Mouse (Mus musculus) mouse trophoblast stem cell (cell line): ENCODE data around the gene Ccl24.
"Not testable (repeated sequence)": the region's sequence is repeated elsewhere in the genome, so short reads cannot be mapped to it uniquely, and the experiment has no call there.

Source experiments
- in situ Hi-C, 2 experiments: fragments of 300-500 bp; cut with MseI, MboI; formaldehyde crosslinking; loops; 2 replicates in 1 of 2; 3 replicates in 1 of 2; pipeline ENCODE4 v1.15.1; 2025

Ccl24 gene

DNA sequence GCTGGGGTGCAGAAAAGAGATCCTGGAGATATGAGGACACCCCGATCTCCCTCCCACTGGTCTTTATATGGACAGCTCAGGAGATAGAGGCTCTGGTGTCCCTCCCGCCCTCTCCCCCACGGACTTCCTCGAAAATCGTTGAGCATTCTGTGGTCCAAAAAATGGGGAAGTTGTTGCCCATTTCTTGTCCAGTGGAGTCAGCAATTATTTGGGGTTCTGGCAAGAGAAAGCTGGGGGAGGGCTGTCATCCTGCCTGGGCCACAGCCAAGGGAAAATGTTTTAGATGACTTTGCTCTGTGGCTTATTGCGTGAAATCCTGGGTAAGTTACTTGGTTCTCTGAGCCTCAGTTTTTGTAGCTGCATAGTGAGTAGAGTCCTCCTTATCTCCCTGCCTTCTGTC is at the start of gene Ccl24:
Gene Ccl24 (minus strand): TSS at position 44 of the 400 bp plus-strand sequence.
- in situ Hi-C loops, result no loop called here

DNA sequence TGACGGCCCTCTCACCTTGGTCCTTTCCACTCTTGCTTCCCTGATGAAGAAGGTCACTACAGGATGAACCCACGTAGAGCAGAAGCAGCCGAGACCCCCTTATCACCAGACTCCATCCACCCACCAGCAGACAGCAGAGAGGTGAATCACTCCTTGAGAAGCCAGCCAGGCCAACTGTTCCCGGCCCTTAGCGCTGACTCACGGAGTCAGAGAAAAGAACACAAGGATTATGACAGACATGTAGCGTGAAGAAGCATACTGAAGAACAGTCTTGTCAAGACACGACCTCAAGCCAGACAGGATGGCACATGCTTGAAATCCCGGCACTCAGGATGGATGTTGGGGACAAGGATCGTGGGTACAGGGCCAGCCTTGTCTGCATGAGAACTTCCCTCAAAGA is 48.9 kb upstream of the Ccl24 start:
- in situ Hi-C loops, result no loop called here

DNA sequence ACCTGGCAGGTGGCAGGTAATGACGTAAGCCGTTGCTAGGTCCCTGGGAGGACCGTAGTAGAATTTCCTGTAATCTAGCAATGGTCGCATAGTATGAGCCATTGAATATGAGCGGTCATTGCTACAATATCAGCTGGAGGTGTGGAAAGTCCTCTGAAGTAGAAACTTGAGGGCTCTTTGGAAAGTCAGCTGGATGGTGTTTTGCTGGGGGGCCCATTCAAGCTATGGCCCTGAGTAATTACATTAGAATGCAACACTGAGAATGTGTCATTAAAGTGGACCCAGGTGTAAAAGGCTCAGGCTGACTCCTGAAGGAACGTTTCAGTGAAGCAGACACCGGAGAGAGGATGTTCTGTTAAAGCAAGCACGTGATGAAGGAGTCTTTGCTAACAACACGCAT is 47.7 kb upstream of the Ccl24 start:
- in situ Hi-C loops, result no loop called here

DNA sequence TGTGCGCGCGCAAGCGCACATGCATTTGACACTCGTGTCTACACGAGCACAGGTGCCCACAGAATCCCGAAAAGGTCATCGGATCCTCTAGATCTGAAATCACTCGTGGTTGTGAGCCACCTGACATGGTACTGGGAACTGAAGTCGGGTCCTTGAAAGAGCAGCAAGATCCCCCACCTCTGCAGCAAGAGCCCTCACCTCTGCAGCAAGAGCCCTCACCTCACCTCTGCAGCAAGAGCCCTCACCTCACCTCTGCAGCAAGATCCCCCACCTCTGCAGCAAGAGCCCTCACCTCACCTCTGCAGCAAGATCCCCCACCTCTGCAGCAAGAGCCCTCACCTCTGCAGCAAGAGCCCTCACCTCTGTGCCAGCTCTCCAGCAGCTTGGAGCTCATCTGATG is 46.9 kb upstream of the Ccl24 start:
- in situ Hi-C loops, result loop anchor here (5.0 to 10.0 kb wide), 2 partner anchors 143 to 245 kb away; no protein-coding TSS in a partner anchor

DNA sequence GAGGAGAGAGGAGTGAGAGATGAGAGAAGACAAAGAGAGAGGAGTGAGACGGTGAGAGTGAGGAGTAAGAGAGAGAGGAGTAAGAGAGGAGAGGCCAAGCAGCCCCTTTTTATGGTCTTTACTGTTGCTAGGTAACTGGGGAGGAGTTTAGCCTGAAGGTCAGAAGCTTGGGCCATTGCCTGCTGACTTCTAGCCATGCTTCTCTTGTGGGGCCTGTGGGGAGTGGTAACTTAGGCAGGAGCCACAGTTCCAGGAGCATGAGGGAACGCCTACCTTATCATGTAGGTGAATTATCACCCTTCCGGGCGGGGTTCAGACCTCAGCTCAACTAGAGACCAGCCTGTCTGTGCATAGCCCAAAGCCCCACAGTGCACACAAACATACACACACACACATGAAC is 36.9 kb upstream of the Ccl24 start:
- in situ Hi-C loops, result loop anchor here (5.0 to 10.0 kb wide), 2 partner anchors 57 to 255 kb away; no protein-coding TSS in a partner anchor

DNA sequence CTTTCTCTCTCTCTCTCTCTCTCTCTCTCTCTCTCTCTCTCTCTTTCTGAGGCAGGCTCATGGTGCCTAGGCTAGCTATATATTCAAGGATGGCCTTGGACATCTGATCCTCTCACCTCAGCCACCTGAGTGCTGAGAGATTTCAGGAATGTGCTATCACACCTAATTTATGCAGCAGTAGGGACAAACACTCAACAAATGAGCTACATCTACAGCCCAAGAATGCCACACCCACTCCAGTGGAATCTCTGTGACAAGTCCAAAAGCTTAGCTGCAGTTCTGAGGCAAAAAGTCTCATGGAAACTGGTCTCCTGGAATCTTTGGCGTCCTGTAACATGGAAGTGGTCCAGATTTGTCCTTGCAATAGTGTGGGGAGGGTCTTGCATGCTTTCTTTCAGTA is 34.7 kb upstream of the Ccl24 start:
- in situ Hi-C loops, result no loop called here

DNA sequence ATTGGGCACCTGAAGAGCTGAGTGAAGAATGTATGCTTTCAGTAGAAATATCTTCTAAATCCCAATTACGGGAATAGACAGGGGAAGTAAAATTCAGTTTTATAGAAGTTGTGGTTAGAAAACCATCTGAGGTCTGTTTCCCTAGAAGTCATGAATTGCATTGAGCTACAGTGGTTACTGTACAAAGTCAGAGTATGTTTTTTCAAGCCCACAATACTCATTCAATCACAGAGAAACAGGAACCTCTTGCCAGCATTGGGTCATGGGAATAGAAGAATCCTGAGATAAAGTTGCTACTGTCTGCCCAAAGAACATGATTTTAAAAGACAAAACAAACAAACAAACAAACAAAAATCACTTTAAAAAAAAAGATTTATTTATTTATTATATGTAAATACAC is 33.9 kb upstream of the Ccl24 start:
- in situ Hi-C loops, result not testable (repeated sequence)

DNA sequence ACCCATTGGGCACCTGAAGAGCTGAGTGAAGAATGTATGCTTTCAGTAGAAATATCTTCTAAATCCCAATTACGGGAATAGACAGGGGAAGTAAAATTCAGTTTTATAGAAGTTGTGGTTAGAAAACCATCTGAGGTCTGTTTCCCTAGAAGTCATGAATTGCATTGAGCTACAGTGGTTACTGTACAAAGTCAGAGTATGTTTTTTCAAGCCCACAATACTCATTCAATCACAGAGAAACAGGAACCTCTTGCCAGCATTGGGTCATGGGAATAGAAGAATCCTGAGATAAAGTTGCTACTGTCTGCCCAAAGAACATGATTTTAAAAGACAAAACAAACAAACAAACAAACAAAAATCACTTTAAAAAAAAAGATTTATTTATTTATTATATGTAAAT is 31.8 kb upstream of the Ccl24 start:
- in situ Hi-C loops, result not testable (repeated sequence)

DNA sequence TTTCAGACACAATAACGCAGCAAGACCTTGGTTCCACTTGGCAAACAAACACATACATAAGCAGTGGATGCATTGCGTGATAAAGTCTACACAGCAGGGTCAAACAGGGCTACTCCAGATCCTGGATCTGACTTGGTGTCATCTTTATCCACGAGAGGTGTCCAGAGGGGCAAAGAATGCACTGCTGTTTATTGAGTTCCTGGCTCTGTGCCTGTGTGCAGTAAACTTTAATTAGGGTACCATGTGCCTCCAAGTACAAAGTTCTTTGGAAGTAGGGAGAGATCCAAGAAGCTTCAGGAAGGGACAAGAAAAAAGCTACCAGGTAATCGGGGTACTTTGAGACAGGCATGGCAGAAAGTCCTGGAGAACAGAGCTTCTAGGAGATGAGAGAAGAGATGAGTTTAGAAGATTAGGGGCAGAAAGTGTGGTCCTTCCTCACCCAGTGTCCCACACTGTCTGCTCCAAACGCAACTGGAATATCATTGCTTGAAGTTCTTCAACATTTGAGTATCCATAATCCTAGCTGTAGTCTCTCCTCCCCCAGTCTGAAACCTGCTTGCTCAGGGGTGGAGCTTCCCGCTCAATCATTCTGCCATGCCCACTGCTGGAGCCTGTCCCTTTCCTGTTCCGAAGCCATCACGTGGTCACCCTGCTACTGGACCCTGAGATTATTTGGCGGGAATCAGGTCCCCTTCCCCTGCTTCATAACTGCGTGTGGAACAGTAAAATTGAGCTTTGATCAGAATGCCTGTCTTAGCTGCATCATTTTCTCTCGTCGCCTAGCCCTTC is 17.3 kb upstream of the Ccl24 start:
- in situ Hi-C loops, result no loop called here

DNA sequence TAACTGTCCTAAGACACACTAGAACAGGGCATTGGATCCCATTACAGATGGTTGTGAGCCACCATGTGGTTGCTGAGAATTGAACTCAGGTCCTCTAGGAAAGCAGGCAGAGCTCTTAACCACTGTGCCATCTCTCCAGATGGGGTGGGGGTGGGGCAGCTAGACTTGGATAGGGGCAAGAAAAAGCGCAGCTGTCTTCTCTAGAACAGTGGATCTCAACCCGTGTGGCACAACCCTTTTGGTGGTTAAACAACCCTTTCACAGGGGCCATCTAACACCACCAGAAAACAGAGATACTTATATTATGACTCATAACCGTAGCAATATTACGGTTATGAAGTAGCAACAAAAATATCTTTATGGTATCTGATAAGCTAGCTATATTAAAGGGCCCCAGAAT is 14.9 kb upstream of the Ccl24 start:
- in situ Hi-C loops, result no loop called here

DNA sequence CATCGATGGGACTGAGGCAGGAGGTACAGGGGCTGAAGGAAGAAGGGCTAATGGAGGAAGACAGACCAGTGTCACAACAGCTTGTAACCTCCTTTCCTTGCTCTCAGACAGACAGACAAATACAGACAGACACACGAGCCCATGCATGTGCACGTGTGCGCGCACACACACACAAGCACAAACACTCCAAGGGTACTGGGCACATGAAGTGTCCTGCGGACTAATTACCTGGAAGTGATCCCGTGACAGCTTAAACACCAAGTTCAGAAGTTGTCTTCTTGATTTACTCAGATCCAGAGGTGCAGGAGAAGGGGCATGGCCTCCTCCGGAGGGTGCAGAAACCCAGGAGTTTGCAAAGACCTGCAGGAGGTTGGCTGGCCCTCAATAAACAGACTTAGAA is 12.8 kb upstream of the Ccl24 start:
- in situ Hi-C loops, result no loop called here

DNA sequence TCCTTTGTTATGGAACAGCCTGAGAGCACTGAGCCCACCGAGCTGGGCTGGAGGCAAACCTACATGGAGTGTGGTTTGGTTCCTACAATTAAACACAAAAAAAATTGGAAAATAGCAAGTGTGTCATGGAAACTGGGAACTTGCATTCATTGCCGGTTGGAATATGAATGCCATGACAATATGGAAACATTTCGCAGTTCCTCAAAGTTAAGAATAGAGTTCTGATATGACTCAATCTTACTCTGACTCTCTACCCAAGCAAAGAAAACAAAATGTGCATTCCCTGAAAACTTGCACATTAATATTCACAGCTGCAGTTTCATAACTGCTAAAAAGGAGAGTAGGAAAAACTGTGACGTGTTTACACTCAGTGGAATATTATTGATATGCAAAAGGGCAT is 9.5 kb upstream of the Ccl24 start:
- in situ Hi-C loops, result no loop called here

DNA sequence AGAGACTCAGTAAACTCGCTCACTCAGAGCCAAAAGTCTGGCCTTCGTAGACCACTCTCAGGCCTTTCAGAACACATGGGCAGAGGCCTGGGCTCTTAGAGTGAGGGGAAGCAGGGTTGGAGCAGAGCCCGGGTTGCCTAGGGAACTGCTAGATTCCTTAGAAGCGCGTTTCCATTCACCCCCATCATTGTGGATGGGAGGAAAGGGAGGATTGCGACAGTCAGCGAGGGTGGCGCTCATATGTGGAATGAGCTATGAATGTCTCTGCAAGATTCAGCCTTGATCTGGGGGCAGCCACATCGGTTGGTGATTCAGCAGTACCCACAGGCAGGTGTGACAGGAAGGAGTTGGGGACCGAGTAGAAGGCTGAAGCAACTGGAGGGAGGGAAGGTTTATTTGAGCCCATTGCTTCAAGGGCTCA is 6.5 kb upstream of the Ccl24 start:
- in situ Hi-C loops, result no loop called here

DNA sequence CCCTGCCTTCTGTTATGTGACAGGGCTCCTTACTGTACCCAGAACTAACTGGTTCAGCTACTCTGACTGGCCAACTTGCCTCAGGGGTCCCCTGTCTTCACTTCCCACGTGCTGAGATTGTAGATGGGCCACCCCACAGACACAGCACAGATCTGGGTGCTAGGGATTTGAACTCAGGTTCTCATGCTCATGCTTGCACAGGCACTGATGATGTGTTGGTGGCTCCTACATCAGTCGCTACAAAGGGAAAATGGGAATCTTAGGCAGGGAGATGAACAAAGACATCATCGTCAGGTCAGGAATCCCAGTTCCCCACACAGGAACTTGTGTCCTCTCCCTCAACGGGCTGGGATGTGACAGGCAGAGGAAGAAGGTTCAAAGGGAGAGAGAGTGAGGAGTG is 3.2 kb upstream of the Ccl24 start:
- in situ Hi-C loops, result no loop called here

DNA sequence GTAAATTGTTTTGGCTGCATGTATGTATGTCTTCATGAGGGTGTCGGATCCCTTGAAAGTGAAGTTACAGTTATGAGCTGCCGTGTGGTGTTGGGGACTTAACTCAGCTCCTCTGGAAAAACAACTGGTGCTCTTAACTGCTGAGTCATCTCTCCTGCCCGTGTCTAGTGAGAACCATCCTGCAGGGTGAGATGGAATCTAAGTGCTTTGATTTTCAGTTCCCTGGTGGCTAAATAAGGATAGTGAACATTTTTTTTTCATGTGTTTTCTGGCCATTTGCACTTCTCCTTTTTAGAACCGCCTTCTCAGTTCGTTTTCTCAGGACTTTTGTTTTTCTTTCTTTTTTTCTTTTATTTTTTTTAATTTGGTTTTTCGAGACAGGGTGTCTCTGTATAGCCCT is 4.2 kb downstream of the Ccl24 start:
- in situ Hi-C loops, result no loop called here

DNA sequence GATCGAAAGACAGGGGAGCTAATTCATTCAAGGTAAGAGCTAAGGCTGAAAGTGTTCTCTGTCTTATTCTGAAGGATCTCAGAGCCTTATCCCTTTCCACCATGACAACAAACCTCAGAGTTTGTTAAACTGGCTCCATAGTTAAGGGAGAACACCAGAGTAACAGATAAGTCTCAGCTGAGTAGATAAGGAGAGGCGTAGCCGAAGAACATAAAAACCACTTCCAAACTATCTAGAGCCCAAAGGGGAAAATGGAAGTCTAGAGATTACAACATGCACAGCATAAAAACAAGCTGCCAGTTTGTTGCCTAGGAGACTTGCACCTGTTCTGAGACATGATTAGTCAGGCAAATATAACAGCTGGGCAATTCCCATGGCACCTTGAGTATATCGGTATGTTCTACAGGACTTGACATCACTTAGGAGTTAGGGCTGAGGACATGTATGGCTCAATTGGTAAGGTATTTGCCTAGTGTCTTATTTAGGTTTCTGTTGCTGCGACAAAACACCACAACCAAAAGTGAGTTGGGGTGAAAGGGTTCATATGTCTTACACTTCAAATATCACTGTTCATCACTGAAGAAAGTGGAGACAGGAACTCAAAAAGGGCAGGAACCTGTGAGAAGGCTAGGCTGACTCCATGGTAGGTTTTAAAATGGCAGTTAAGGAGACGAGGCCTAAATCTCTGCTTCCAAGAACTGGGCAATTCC is 5.1 kb downstream of the Ccl24 start:
- in situ Hi-C loops, result no loop called here

DNA sequence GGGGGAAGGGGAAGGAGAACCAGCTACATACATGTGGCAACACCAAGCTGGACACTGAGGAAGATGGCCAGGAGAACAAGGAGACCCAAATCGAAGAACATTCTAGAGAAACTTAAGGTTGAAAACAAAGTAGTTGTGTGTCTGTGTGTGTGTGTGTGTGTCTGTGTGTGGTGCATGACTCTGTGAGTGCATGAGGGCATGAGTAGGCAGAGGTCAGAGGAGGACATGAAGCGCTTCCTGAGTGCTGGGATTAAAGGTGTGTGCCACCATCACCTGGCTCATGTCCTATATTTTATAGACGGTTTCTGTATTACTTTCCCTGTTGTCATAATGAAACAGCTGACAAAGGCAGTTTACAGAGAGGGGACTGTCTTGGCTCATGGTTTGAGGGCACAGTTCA is 9.4 kb downstream of the Ccl24 start, which contains the start of gene Ccl26:
Gene Ccl26 (minus strand): TSS at position 101 of the 400 bp plus-strand sequence.
- in situ Hi-C loops, result no loop called here

DNA sequence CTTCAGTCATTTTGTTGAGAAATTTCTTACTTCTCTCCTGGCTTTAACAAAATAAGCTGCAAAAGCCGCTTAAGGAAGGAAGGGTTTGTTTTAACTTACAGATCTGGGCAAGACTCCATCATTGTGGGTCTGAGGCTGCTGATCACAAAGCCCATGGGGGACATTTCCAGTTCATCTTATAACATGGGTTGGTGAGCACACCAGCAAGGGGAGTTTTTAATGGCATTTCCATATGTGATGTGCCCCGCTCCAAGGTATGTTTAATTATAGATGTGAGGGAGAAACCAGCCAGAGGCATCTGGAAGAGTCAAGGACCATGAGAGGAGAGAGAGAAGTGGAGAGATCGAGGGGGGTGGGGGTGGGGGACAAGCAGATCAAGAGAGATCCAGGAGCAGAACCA is 15.2 kb downstream of the Ccl24 start:
- in situ Hi-C loops, result loop anchor here in 1 of 2 experiments (5.0 to 10.0 kb wide), 2 partner anchors 40 to 207 kb away; no protein-coding TSS in a partner anchor

DNA sequence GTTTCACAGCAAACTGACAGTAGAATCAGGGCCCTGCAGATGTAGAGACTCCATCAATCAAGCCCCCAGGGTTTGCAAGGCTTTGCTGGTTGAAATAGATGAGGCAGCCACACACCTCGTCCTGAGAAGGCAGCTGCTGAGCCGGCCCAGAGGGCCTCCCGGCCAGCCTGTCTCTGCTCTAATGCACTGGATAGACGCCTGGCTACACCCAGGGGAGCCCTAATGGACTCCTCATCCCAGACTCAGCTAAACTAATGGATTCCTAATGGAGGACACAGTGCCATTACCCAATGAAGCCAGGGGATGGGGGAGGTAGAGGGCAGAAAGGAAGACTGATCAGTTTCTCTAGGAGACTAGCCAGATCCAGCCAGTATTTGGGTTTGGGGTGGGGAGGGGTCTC is 15.8 kb downstream of the Ccl24 start:
- in situ Hi-C loops, result loop anchor here in 1 of 2 experiments (5.0 to 10.0 kb wide), 2 partner anchors 40 to 208 kb away; no protein-coding TSS in a partner anchor

DNA sequence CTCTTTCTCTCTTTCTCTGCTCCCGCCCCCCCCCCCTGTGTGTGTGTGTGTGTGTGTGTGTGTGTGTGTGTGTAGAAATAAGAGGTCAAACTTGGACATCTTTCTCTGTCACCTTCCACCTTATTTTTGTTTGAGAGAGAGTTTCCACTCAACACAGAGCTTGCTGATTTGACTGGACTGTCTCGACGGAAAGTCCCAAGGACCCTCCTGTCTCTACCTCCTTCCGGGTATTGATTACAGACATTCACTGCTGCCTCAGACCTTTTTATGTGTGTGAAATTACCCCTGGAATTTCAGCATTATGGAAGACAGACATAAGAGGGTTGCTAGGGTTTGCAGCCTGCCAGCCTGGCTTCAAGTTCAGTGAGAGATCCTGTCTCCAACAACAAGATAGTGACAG is 16.6 kb downstream of the Ccl24 start:
- in situ Hi-C loops, result loop anchor here in 1 of 2 experiments (5.0 to 10.0 kb wide), 2 partner anchors 41 to 209 kb away; no protein-coding TSS in a partner anchor

DNA sequence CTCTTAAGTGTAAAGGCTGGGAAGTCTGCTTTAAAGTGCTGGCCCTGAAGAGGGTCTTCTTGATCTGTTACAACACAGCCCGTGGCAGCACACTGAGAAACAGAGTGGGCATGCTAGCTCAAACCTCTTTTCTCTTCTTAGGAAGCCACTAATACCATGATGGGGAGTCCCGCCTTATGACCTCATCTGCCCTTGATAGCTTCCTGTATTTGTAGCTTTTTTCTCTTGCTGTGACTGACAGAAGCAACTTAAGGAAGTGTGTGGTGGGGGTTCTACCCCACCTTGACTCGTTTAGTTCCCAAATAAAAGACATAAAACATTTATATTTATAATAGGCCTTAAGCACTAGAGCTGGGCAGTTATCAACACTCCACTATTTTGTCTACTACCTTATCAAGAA is 21.3 kb downstream of the Ccl24 start:
- in situ Hi-C loops, result loop anchor here (5.0 to 10.0 kb wide), 2 partner anchors 61 to 213 kb away; no protein-coding TSS in a partner anchor

DNA sequence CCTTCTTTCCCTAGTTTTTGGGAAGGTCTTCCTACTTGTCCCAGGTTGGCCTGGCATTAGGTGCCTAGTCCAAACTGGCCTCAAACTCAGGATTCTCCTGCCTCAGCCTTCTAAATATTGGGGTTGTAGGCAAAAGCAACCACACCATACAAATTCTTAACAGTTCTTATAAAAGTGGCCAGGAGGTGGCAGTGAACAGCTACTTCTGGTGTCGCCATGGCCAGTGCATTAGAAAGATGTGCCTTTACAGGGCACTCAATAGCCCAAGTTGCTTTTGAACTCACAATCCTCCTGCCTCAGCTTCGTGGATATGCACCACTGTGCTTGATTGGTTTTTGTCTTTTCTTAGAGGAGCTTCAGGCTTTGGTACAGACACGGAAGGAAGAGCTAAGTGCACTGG is 21.9 kb downstream of the Ccl24 start:
- in situ Hi-C loops, result loop anchor here (5.0 to 10.0 kb wide), 2 partner anchors 61 to 214 kb away; no protein-coding TSS in a partner anchor

DNA sequence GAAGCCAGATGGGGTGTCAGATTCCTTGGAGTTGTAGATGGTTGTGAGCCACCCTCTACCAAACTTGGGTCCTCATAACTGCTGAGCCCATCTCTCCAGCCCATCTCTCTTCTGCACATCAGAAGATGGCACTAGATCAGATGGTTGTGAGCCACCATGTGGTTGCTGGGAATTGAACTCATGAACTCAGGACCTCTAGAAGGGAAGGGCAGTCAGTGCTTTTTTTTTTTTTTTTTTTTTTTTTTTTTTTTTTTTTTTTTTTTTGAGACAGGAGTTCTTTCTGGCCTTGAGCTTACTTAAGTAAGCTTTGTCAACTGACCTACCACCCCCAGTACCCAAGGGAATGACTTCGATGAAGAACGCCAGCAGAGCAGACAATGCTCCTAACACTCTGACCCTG is 24.9 kb downstream of the Ccl24 start:
- in situ Hi-C loops, result no loop called here
